Mouse (Mus musculus) heart, adult 2 months (tissue): ENCODE data around the gene Sult1a1. TPM values are rescaled to one million over a fixed set of nuclear protein-coding genes. Genes with fewer than 3 reads are reported as not detected.
"Not testable (repeated sequence)": the region's sequence is repeated elsewhere in the genome, so short reads cannot be mapped to it uniquely, and the experiment has no call there.

ENCODE experiments used
- DNase-seq, 2 experiments: peaks; one replicate each; pipeline ENCODE4 v3.0.0; 2021
- H3K27ac ChIP-seq: fragments of 200-600 bp; 2 replicates; pipeline ENCODE4 v1.8.1; 2022
- H3K27me3 ChIP-seq: fragments of 200-500 bp; 2 replicates; pipeline ENCODE4 v1.6.1; 2012; ENCODE audit warnings: mild to moderate bottlenecking, low read length, inconsistent platforms, mixed read lengths; ENCODE audit not compliant: control insufficient read depth, insufficient read depth
- H3K36me3 ChIP-seq: fragments of 200-500 bp; 2 replicates; pipeline ENCODE4 v1.6.1; 2012; ENCODE audit warnings: low read length, inconsistent platforms; ENCODE audit not compliant: control insufficient read depth, insufficient read depth
- H3K4me1 ChIP-seq: fragments of 200-500 bp; 2 replicates; pipeline ENCODE4 v1.6.1; 2011; ENCODE audit warnings: low read length; ENCODE audit not compliant: control insufficient read depth, insufficient read depth
- H3K4me3 ChIP-seq: fragments of 200-600 bp; 2 replicates; pipeline ENCODE4 v1.8.1; 2022
- H3K79me2 ChIP-seq: fragments of 200-500 bp; replicated peaks from 2 replicates; pipeline ENCODE4 v1.6.1; 2012; ENCODE audit warnings: mild to moderate bottlenecking, inconsistent platforms, low read length, moderate library complexity, mixed read lengths; ENCODE audit not compliant: control insufficient read depth, insufficient read depth
- H3K9ac ChIP-seq: fragments of 200-500 bp; 2 replicates; pipeline ENCODE4 v1.6.1; 2012; ENCODE audit warnings: low read depth, mild to moderate bottlenecking, control low read depth, inconsistent platforms, low read length, mixed read lengths
- CTCF ChIP-seq: fragments of 200-600 bp; IDR thresholded peaks from 2 replicates; pipeline ENCODE4 v1.8.1; 2022; ENCODE audit warnings: antibody characterized with exemption, mild to moderate bottlenecking, moderate library complexity
- EP300 ChIP-seq: fragments of 200-500 bp; IDR thresholded peaks from 2 replicates; pipeline ENCODE4 v1.6.1; 2011; ENCODE audit warnings: low read depth, low read length, control low read depth; ENCODE audit not compliant: insufficient read depth
- POLR2A ChIP-seq: fragments of 200-500 bp; IDR thresholded peaks from 2 replicates; pipeline ENCODE4 v1.6.1; 2011; ENCODE audit warnings: mild to moderate bottlenecking, low read depth, low read length, control low read depth; ENCODE audit not compliant: insufficient read depth
- WGBS: fragments of 180-500 bp; shearing (Covaris S2); methylation state at CpG from one replicate; pipeline ENCODE4 v1.1.7; 2018; 5-methylcytosine and 5-hydroxymethylcytosine counted together
- intact Hi-C: fragments of 180-260 bp; cut with DNase I; formaldehyde crosslinking; loops from one replicate; pipeline ENCODE4 v1.15.1; 2025
- polyA plus RNA-seq: library from polyadenylated mRNA; depleted of rRNA; stranded (reverse); fragments of >200 nt; gene quantifications from 2 replicates; pipeline ENCODE4 v1.2.3, GENCODE M21; 2012
- total RNA-seq, 2 experiments: library from RNA; stranded (reverse); gene quantifications; 2 replicates each; pipeline ENCODE4 v1.2.3; 2021

Sult1a1 gene
- total and polyA plus RNA-seq, 3 experiments, result 34.1 to 53.6 (median 34.3) TPM

DNA sequence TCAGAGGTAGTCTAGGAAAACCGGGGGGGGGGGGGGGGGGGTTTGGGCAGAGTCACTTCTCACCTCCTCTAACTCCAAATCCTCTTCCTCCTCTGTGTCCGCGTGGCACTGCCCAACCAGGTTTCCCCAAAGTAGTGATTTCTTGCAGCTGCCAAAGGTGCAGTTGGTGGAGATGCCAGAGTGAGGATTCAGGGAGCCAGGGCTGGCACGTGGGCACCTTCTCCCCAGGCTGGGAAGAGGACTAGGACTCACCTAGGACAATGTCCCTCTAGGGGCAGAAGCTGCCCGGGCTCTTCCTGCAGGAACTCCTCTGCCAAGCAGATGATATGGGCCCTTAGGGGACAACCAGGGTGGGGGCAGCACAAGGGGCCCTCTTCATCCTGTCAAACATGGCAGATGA, 15.4 kb upstream of the Sult1a1 start:
- Histone ChIP-seq H3K4me1 (peaks cover 6% of the 10 kb centered on the region), H3K4me3 (no peak overlapping the region), H3K36me3 (no peaks in the 10 kb centered on the region), H3K9ac (no peak overlapping the region), H3K79me2 (peaks cover 2% of the 10 kb centered on the region; the same call in 1 of the 2 replicates), H3K27ac (no peak overlapping the region), H3K27me3 (no peaks in the 10 kb centered on the region)
- TF ChIP-seq CTCF (no peak), EP300 (no peak), POLR2A (no peak)
- WGBS, result 71% methylated on average over 5 of the region's 5 CpGs
- no peak for DNase-seq
- intact Hi-C loops, result loop anchor here (2.0 to 10.0 kb wide), 2 partner anchors 13 to 297 kb away; partner anchors contain the start of gene Nfatc2ip

- intact Hi-C loops, result loop anchor here (10.0 kb wide), 1 partner anchor 296 kb away; the partner anchor contains the start of gene Nfatc2ip
- TF ChIP-seq POLR2A (no peak), CTCF (no peak), EP300 (no peak)
- Histone ChIP-seq H3K79me2 (no peaks in the 10 kb centered on the region), H3K27me3 (no peaks in the 10 kb centered on the region), H3K4me1 (peaks cover 4% of the 10 kb centered on the region), H3K36me3 (no peaks in the 10 kb centered on the region), H3K27ac (no peak overlapping the region), H3K9ac (no peak overlapping the region), H3K4me3 (no peak overlapping the region)
- 79% methylated on average over 3 of the region's 3 CpGs for WGBS
- no peak for DNase-seq
These were observed 14.5 kb upstream of the Sult1a1 start for GRCm38 (mm10) chr7:126690737-126691136.

DNA sequence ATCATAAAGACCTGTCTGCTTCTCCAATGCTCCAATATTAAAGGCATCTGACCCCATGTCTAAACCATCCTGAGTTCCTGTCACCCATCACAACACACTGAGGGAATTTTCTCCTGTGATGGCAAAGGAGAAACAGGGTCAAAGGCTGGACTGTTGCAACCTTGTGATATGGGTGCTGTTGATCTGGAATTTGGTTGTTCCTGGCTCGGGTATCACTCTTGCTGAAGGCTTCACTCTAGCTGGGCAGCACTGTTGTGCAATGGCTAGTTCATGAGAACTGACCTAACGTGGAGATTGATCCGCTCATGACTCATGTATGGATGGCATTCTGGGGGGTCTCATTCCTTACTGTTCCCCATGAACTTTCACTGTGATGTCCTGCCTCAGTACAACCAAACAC, 12.8 kb upstream of the Sult1a1 start:
- no peak for DNase-seq
- Histone ChIP-seq H3K4me3 (no peak overlapping the region), H3K9ac (no peak overlapping the region), H3K27me3 (no peaks in the 10 kb centered on the region), H3K79me2 (no peaks in the 10 kb centered on the region), H3K27ac (no peak overlapping the region), H3K4me1 (peaks cover 2% of the 10 kb centered on the region), H3K36me3 (no peaks in the 10 kb centered on the region)
- intact Hi-C loops, result no loop called here
- TF ChIP-seq CTCF (no peak), EP300 (no peak), POLR2A (no peak)
- 74% methylated on average over 3 of the region's 3 CpGs for WGBS

- H3K4me1 ChIP-seq, result not testable (repeated sequence)
- WGBS, result 65% methylated on average over 4 of the region's 4 CpGs
These were observed 11.9 kb upstream of the Sult1a1 start for GRCm38 (mm10) chr7:126688156-126688555.

GRCm38 (mm10) chr7:126681221-126681620, 5.0 kb upstream of the Sult1a1 start:
- no peaks in the 10 kb centered on the region for H3K36me3 ChIP-seq
- no peak for TF ChIP-seq CTCF
- TF ChIP-seq EP300, result no peak
- no peak for TF ChIP-seq POLR2A
- 85% methylated on average over 5 of the region's 5 CpGs for WGBS

More at GRCm38 (mm10) chr7:126688156-126688555, 11.9 kb upstream of the Sult1a1 start:
- H3K27ac ChIP-seq, H3K36me3 ChIP-seq, H3K79me2 ChIP-seq, H3K4me3 ChIP-seq, H3K9ac ChIP-seq, H3K27me3 ChIP-seq, intact Hi-C loops, DNase-seq: not testable (repeated sequence)

DNA sequence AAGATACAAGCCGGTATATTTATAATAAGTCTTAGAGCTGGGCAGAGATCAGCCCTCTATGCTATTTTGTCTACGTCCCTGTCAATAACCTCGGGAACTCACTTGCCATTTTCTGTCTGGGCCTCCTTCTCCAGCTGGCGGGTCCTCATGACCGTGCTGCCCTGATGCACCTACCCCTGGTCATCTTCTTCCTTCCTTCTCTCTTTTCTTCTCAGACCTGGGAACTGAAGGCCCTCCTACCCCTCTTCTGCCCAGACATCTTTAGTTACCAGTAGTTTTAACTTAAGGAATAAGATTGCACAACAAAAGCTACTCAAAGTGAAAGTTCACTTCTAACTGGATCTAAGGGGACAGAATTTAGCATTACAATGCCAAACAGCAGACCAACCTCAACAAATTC, 3.5 kb upstream of the Sult1a1 start:
- no peak overlapping the region for H3K27ac ChIP-seq
- intact Hi-C loops, result loop anchor here (2.0 kb wide), 1 partner anchor 13 kb away; no protein-coding TSS in a partner anchor

More at GRCm38 (mm10) chr7:126681221-126681620, 5.0 kb upstream of the Sult1a1 start:
- Histone ChIP-seq H3K4me3 (no peak overlapping the region), H3K27me3 (no peaks in the 10 kb centered on the region), H3K4me1 (peaks cover 8% of the 10 kb centered on the region), H3K79me2 (no peaks in the 10 kb centered on the region), H3K27ac (no peak overlapping the region), H3K9ac (no peak overlapping the region)
- no peak for DNase-seq
- intact Hi-C loops, result no loop called here

More for the DNA sequence above, 3.5 kb upstream of the Sult1a1 start:
- Histone ChIP-seq H3K9ac (no peak overlapping the region), H3K36me3 (peaks cover 3% of the 10 kb centered on the region), H3K4me3 (no peak overlapping the region), H3K27me3 (no peaks in the 10 kb centered on the region), H3K4me1 (peaks cover 12% of the 10 kb centered on the region), H3K79me2 (no peaks in the 10 kb centered on the region; the same call in 1 of the 2 replicates)
- TF ChIP-seq POLR2A, result no peak
- no peak for TF ChIP-seq CTCF
- TF ChIP-seq EP300, result no peak
- no peak for DNase-seq
- 86% methylated on average over 5 of the region's 5 CpGs for WGBS
